Mouse (Mus musculus) heart, postnatal 4 days (tissue): ENCODE data around the gene Gm7030. TPM values are rescaled to one million over a fixed set of nuclear protein-coding genes. Genes with fewer than 3 reads are reported as not detected.
"Not testable (repeated sequence)": the region's sequence is repeated elsewhere in the genome, so short reads cannot be mapped to it uniquely, and the experiment has no call there.

Experiments used
- DNase-seq: peaks from one replicate; pipeline ENCODE4 v3.0.0; 2021
- total RNA-seq, 2 experiments: library from RNA; stranded (reverse); gene quantifications; 2 replicates each; pipeline ENCODE4 v1.2.3; 2021

Gm7030 gene
- total RNA-seq, 2 experiments from 2014 or later = not detected

DNA sequence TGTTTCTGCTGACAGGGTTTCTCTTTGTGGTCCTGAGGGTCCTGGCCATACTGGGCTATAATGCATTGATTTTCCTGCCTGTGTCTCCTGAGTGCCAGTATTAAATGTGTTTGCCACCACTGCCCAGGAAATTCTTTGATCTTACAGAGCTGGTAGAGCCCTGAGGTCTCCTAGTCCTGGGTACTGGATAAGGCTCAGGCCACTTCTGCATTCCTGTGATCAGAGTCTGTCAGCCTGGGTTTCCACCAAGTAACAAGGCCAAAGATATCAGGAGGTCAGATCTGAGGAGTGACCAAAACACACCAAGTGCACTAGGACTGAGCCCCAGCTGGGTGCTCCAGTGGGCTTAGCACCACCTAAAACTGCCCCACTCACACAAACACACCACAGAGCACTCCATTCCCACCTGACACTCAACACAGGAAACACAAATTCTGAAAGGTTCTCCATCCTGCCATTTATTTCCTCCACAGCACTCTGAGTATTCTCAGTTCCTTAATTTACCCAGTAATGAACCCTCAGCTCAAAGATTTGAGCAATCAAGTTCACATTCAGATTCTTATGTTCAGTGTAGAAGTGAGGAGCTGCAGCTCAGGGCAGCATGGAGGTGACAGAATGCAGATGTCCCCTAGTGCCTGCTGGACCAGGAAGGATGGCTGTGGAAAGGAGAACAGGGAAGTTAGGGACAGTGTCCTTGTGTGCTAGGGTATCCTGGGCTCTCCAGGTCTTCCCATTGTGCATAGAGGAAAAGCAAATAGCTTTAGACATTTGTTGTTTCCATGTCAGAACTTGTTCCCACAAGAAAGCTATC lies 6.4 kb upstream of the Gm7030 start:
- DNase-seq = not testable (repeated sequence)

DNA sequence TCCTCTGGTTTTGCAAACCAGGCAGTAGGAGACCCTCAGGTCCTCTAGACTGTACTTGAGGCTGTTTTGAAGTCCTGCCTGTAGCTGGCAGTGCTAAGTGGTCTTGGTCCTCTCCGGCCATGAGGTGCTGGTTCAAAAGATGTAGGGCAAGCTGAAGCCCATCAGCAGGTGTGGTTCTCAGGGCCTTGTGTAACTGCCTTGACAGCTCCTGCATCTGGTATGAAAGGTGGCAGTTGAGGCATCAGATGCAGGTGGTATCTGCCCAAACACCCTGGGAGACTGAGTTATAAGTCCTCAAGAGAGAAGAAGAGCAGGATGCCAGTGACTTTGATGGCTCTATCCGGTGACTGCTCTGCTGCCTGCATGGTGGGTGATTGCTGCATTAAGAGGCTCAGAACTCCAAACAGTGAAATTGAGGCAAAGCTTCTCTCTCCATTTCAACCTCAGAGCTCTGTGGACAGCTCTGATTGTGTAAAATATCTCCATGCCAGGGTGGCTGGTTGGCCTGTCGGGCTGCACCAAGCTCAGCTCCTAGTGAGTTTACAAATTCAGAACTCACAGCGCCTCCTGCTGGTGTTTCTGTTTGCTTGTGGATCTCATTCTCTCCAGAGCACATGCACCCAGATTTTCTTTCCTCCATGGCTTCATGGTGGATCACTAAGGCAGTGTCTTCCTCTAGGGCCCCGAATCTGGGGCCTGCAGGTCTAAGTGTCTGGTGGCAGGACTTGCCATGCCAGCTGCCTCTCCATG lies 2.5 kb upstream of the Gm7030 start:
- no peak for DNase-seq

DNA sequence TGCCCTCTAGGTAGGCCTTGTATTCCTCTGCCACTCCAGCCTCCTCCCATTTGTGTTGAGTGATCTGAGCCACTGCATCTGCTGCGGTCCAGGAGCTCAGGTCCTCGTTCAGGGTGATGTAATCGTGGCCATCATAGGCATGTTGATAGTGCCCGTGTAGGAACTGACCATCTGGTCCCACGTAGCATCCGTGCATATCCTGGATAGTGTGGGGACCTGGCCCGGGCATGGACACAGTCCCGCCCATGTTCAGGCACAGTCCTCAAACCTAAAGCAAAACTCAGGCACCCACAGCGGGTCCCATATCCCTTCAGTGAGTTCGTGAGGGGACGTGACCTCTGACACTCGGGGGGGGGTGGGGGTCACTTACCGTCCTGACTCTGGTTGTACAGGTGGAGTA lies 700 bp downstream of the Gm7030 start:
- not testable (repeated sequence) for DNase-seq

DNA sequence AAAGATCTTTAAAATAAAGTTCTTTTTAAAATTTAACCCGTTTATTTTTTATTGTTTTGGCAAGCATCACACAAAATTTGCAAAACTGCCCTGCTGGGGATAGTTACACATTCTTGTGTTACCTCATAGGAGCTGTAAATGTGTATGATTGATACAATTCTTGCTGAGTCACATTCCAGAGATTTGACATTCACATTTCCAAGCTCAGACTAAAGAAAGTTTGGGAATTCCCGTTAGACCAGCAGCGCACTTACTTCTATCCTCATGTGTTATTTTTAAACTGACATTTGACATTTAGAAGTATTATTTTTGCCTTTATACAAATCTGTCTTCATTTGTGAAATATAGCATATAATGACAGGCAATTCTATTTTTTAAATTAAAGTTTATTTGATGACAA lies 5.1 kb downstream of the Gm7030 start:
- not testable (repeated sequence) for DNase-seq

DNA sequence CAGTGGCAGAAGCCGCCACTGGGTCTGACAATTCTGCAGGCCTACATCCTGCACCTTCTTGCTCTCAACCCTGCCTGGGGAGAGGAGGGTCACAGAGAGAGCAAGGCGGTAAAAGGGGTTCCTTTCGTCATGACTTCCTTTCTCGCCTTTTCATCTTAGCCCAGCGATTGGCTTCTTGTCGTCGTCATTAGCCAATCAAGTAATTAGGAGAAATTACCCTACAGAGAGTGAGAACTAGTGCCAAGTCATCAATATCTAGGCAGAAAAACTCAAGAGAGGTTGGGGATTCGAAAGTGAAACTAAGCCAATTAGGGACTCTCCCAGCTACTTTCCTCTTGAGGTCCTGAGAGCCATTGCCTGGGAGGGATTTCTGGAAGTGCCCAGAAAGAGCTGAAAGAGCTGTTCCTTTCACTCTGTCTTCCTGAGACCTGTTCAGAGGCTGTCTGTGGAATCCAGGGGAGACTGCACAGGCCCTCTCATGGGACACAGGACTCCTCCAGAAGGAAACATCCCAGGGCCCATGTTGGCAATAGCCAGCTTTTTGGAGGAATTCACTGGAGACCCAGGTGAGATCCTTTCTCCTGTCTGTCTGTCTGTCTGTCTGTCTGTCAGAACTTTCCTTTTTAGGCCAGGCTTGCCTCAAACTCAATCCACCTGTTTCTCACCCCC lies 7.7 kb downstream of the Gm7030 start, which contains the start of gene Gm19684:
Gm19684 (plus strand) TSS at position 327 of the 669 bp plus-strand sequence.
- peak; percentile 33 for DNase-seq

DNA sequence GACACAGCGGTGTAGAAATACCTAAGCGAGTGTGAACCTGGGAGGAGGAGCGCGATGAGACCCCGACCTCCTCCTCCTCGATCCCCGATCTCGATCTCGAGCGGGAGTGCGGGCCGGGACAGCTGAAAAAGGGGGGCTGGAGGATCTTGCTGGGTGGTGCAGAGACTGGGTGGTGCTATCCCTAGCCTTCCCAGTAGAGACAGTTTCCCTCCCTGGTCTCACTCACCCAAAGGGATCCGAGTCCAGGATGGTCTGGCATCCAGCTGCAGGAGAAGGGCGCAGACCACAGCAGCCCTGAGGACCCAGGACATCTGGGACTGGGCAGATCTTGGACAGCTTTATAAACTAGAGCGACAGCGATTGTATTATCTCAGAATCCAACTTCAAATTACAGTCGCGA lies 8.4 kb downstream of the Gm7030 start:
- not testable (repeated sequence) for DNase-seq

DNA sequence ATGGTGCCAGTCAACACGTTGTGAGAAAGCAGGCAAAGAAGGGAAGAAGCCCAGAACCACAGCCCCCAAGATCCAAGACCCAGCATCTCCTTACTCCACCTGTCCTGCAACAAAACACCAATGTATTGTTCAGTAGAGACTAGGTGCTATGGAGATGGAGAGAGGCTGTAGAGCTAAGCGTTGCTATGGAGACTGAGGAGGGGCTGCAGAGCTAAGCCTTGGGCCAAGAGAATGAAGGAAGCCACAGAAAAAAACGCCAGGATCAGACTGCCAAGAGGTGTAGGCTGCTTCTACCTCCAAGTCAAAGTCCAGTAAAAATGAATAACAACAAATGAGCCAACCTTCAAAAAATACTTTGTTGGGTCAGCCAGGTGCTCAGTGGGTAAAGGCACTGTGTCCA lies 12.7 kb downstream of the Gm7030 start:
- not testable (repeated sequence) for DNase-seq

DNA sequence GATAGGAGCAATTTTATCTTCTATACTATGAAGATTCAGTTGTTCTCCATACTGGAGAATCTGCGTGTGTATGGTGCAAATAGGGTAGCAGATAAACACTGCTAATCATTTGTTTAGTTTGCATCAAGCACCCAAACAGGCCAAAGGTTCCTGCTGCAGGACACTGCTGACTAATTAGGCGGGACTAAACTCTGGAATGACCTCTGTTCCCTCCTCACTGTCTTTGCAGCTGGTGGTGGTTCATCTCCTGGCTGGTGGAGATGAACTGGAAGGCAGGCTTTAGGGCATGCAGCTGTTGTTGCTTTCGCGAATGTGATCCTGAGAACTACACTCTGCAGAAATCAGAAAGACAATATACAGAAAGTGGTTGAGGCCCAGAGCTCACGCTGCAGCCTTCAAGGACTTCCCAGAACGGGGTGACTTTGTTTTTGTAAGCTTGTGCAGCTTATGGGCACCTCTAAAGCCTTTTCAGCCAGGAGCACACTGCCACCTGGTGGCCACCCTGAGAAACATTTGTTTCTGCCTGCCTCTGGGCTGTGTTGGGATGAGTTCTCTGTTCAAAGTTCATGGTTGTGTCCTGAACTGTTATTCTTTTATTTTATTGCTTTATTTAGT lies 15.1 kb downstream of the Gm7030 start:
- peak; percentile 34 for DNase-seq

DNA sequence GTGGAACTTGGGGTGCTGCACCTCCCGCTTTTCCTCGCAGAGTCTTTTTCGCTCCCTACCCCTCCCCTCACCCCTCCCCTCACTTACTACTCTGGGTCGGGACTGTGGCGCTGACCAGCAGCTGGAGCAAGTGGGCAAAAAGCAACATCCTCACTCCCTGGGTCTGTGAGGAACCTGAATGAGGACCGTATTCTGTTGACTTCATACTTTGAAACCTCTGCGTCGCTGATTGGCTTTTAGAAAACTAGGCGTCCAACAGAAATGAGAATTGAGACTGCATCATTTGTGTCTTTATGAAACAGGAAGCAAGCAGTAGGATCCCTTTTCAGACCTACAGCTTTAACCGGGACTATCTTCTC lies 17.7 kb downstream of the Gm7030 start:
- DNase-seq = peak; percentile 12

DNA sequence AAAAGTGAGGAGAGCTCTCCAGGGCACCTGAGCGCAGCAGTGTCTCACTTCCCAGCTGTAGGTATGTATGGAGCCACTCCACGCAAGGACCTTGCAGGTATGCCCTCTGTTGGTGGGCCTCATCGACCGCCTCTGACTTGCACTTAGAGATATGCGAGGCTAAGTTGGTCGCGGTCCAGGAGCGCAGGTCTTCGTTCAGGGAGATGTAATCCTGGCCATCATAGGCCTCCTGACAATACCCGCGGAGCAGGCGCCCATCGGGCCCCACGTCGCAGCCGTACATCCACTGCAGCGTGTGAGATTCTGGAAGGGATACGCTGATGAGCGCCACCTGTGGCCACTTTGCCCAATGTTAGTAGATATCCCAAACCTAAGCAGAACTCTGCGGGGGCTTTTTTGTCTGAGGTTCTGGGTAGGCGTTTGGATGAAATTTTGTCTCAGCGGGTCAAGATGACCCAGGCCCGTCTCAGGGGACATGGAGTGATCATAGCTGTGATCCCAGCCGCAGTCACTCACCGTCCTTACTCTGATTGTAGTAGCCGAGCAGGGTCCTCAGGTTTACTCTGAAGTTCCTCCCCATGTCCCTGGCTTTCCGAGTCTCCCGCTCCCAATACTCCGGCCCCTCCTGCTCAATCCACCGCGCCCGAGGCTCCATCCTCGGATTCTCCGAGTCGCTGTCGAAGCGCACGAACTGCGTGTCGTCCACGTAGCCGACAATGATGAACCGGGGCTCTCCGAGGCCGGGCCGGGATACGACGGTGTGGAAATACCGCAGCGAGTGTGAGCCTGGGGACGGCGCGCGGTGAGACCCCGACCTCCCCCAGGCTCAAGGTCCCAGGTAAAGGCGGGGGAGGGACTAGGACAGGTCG lies 18.4 kb downstream of the Gm7030 start:
- DNase-seq = not testable (repeated sequence)

DNA sequence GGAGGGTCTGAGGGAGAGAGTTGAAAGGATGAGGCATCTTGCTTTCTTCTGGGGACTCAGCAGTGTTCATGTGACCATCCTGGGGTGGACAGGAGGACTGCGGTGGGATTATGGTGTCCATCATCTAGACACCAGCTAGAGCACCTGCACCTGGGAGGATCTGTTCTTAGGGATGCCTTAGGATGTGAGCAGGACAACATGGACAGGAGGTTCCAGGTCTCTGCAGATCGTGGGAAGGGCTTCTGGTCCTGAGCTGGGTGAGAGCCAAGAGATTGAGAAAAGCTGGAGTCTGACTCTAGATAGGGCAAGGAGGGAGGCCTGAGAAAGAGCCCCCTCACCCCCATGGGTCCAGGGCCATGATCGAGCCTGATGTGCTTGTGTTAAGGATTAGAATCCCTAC lies 19.1 kb downstream of the Gm7030 start:
- not testable (repeated sequence) for DNase-seq

DNA sequence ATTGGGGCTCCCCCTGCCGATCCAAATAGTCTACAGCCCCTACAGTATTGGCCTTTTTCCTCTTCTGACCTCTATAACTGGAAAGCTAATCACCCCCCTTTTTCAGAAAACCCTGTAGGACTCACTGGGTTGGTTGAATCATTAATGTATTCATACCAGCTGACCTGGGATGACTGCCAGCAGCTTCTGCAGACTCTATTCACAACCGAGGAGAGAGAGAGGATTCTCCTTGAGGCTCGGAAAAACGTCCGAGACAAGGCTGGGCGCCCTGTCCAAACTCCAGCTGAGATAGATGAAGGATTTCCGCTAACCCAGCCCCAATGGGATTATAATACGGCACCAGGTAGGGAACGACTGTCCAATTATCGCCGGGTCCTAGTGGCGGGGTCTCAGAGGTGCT lies 27.1 kb downstream of the Gm7030 start:
- not testable (repeated sequence) for DNase-seq

DNA sequence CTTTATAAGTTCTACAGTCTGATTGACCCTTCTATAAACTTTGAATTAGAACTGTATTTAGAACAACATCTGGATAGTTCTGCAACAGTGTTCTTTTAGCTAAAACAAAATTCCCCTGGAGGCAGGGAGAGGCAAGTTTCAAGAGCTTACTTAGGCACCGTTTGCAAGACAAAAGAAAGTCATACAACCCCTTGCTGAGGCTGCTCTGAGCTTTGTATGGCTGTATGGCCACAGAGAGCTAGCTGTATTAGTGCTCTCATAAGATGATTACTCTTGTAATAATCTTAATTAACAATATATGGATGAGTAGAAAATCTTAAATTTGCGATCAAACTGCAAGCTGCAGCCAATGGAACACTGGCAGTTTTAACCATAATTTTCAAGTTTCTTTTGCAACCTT lies 29.6 kb downstream of the Gm7030 start:
- DNase-seq = not testable (repeated sequence)

DNA sequence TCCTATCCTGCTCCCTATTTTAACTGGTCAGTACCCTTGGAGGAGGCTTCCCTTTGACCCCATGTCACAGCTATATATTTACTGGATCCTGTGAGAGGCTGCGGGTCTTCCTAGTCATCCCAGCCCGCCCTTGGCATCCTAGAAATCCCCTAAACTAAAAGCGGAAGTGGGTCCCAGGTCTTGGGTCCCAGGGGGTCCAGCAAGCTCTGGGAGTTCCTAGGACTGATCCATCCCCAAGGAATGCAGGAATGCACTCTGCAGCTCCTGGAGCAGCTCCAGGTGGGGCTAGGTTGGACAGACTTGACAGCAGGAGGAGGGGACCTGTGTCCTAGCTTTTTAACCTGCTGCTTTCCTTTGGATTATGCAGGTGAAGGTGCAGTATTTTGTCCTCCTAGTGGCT lies 35.3 kb downstream of the Gm7030 start:
- no peak for DNase-seq

DNA sequence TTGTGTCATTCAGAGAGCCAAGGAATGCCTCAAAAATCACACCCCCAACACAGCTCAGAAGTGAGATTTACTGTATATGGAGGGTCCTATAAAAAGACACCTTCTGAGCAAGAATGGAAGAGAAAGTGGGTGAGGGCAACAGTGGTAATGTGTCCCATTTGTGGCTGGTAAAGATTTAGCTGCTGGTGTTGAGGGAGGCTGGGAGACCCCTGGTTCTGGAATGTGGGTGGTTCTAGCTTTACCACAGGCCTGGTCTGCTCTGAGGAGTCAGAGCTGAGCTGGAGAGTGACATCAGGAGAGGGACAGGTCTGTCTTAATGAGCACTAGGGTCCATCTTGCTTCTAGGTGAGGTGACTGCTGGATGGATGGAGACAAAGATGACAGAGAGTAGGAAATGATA lies 36.7 kb downstream of the Gm7030 start:
- DNase-seq = not testable (repeated sequence)

DNA sequence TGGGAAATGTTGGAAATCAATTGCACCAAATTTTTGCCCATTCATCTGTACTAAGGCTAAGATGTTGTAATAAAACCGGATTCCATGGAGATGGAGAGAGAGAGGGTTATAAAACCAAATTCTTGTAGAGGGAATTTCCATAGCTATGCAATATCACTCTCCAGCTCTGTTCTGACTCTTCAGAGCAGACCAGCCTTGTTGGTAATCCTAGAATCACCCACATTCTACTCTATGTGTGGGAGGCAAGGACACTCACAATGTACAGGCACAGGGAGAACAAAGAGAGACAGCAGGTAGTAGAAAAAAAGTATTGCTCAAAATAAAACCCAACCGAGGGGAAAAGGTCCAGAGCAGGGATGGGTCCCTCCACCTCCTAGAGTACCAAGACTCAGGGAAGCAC lies 37.3 kb downstream of the Gm7030 start:
- DNase-seq = not testable (repeated sequence)

DNA sequence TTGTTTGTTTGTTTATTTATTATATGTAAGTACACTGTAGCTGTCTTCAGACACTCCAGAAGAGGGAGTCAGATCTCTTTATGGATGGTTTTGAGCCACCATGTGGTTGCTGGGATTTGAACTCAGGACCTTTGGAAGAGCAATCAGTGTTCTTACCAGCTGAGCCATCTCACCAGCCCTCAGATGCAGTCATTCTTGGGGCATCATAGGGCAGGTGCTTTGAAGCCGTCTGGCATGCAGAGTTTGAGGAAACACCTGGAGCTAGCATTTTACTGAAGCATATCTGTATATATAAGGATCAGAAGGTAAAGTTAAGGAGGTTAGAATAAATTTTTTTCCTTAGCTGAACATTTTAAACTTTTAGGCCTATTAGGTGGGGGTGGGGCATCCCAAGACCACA lies 43.2 kb downstream of the Gm7030 start:
- DNase-seq = not testable (repeated sequence)

DNA sequence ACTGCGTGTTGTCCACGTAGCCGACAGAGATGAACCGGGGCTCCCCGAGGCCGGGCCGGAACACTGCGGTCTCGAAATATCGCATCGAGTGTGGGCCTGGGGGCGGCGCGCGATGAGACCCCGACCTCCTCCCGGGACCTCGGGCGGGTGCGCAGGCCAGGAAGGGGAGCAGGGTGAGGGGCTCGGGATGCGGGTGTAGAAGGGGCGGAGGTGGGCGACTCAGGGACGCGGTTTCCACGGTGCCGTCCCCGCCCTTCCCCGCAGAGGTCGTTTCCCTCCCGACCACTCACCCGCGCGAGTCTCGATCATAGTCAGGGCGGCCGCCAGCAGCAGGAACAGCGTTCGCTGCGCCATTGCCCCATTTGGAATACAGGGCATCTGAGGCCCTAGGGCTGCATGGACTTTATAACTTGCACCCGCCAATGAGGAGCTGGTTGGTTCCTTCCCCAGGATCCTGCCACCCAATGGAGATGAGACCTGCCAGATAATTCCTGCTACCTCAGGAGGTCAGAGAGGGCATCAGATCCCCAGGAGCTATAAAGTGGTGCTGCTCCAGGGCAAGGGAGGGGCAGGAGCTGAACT lies 45.3 kb downstream of the Gm7030 start:
- DNase-seq = no peak

DNA sequence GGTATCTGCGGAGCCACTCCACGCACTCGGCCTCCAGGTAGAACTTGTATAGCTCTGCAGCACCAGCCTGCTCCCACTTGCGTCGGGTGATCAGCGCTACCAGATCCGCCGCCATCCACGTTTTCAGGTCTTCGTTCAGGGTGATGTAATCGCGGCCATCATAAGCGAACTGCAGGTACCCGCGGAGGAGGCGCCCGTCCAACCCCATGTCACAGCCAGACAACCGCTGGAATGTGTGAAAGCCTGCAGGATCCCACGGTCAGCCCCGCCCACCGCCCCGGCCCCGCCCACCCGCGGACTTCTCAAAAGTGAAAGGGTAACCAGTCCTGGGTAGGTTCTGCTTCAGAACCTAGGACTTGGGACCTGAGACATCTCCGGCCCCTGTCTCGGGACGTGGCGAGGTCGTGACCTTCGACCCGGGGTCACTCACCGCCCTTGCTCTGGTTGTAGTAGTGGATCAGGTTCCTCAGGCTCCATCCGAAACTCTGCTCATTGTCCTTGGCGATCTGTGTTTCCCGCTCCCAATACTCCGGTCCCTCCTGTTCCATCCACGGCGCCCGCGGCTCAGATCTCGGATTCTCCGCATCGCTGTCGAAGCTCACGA lies 45.9 kb downstream of the Gm7030 start:
- no peak for DNase-seq

DNA sequence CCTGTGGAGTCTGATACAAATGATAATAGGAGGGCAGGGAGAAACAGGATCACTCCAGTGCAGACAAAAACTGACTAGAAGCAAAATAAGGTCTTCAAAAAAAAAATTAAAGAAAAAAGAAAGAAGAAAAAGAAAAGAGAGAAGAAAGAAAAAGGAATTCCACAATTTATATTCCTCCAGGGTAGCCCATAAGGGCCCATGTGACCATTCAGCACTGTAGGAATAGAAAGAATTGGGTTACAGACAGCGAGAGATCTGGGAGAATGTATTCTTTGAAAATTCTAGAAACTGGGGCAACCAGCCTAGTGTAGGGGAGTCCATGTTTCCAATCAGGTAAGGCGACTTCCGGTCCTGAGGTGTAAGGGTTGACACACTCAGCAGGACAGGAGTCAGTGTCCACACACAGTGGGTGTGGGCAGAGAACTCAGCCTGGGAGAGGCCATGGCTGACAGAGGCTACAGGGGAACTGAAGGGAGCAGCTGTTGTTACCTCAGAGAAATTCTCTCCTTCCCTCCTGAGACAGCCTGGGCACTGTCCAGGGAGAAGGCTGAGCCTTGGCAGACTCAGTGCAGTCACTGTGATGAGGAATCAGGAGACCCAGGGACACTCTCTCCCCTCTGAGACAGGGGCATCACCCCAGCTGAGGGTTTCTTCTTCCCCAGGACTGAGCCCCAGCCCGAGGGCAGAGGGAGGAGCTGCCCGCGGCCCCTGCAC lies 46.5 kb downstream of the Gm7030 start:
- DNase-seq = not testable (repeated sequence)
